Mouse (Mus musculus): ENCODE data around the gene Cdh8. TPM values are rescaled to one million over a fixed set of nuclear protein-coding genes. Genes with fewer than 3 reads are reported as not detected.

The Cdh8 gene
- total RNA-seq (2014; rRNA removed) (not detected in 2 replicates), polyA plus RNA-seq (2012; rRNA removed) (not detected in 2 replicates)

- TF ChIP-seq CTCF (IDR thresholded peaks at IDR 0.05; ENCODE audit: low read depth, low read length): no peak
- no peak for TF ChIP-seq POLR2A (IDR thresholded peaks at IDR 0.05; ENCODE audit: extremely low read depth, insufficient read depth, low read length)
Measured at GRCm38 (mm10) chr8:99415966-99416781, at the start of gene Cdh8. Gene Cdh8, minus strand, starts transcription at chr8:99416471.

GRCm38 (mm10) chr8:99446506-99446905 is 30.2 kb upstream of the Cdh8 start:
- Histone ChIP-seq H3K9ac (ENCODE audit: low read depth, low read length) (no peak overlapping the region), H3K79me2 (ENCODE audit: control insufficient read depth, insufficient read depth, low read length) (no peaks in the 10 kb centered on the region), H3K27ac (replicated peaks; ENCODE audit: insufficient read depth, low read depth, low read length) (no peak overlapping the region), H3K27me3 (ENCODE audit: control insufficient read depth, insufficient read depth, low read length) (no peaks in the 10 kb centered on the region), H3K36me3 (ENCODE audit: control insufficient read depth, insufficient read depth, low read length) (no peaks in the 10 kb centered on the region), H3K4me3 (ENCODE audit: insufficient read depth, low read depth, low read length) (no peak overlapping the region), H3K4me1 (ENCODE audit: control insufficient read depth, insufficient read depth, low read length) (no peaks in the 10 kb centered on the region)
- 78% methylated on average over 1 of the region's 1 CpGs for WGBS
- no peak for DNase-seq (ENCODE audit: extremely low read depth, low read depth, low spot score)
- TF ChIP-seq CTCF (IDR thresholded peaks at IDR 0.05; ENCODE audit: low read depth, low read length) (no peak), POLR2A (IDR thresholded peaks at IDR 0.05; ENCODE audit: extremely low read depth, insufficient read depth, low read length) (no peak)

More at GRCm38 (mm10) chr8:99415966-99416781, at the start of gene Cdh8:
- Histone ChIP-seq H3K27me3 (ENCODE audit: control insufficient read depth, insufficient read depth, low read length) (peaks cover 5% of the 10 kb centered on the region; the same call in 1 of the 2 replicates), H3K4me3 (ENCODE audit: insufficient read depth, low read depth, low read length) (no peak within 1 kb of the TSS), H3K27ac (replicated peaks; ENCODE audit: insufficient read depth, low read depth, low read length) (no peak within 1 kb of the TSS), H3K4me1 (ENCODE audit: control insufficient read depth, insufficient read depth, low read length) (no peaks in the 10 kb centered on the region), H3K36me3 (ENCODE audit: control insufficient read depth, insufficient read depth, low read length) (no peaks in the 10 kb centered on the region), H3K9ac (ENCODE audit: low read depth, low read length) (no peak within 1 kb of the TSS), H3K79me2 (ENCODE audit: control insufficient read depth, insufficient read depth, low read length) (no peaks in the 10 kb centered on the region)
- no peak for DNase-seq (ENCODE audit: extremely low read depth, low read depth, low spot score)
- 2% methylated on average over 58 of the region's 58 CpGs for WGBS

- Histone ChIP-seq H3K4me1 (ENCODE audit: control insufficient read depth, insufficient read depth, low read length) (no peaks in the 10 kb centered on the region), H3K79me2 (ENCODE audit: control insufficient read depth, insufficient read depth, low read length) (no peaks in the 10 kb centered on the region), H3K27ac (replicated peaks; ENCODE audit: insufficient read depth, low read depth, low read length) (no peak overlapping the region), H3K9ac (ENCODE audit: low read depth, low read length) (no peak overlapping the region), H3K36me3 (ENCODE audit: control insufficient read depth, insufficient read depth, low read length) (no peaks in the 10 kb centered on the region), H3K27me3 (ENCODE audit: control insufficient read depth, insufficient read depth, low read length) (no peaks in the 10 kb centered on the region), H3K4me3 (ENCODE audit: insufficient read depth, low read depth, low read length) (no peak overlapping the region)
- WGBS: 59% methylated on average over 4 of the region's 4 CpGs
- DNase-seq (ENCODE audit: extremely low read depth, low read depth, low spot score): no peak
- TF ChIP-seq CTCF (IDR thresholded peaks at IDR 0.05; ENCODE audit: low read depth, low read length) (no peak), POLR2A (IDR thresholded peaks at IDR 0.05; ENCODE audit: extremely low read depth, insufficient read depth, low read length) (no peak)
Measured at GRCm38 (mm10) chr8:99425901-99426300, 9.6 kb upstream of the Cdh8 start.

- no peak overlapping the region for H3K27ac ChIP-seq (replicated peaks; ENCODE audit: insufficient read depth, low read depth, low read length)
- H3K4me1 ChIP-seq (ENCODE audit: control insufficient read depth, insufficient read depth, low read length): no peaks in the 10 kb centered on the region
- no peak overlapping the region for H3K9ac ChIP-seq (ENCODE audit: low read depth, low read length)
- no peak overlapping the region for H3K4me3 ChIP-seq (ENCODE audit: insufficient read depth, low read depth, low read length)
- H3K36me3 ChIP-seq (ENCODE audit: control insufficient read depth, insufficient read depth, low read length): no peaks in the 10 kb centered on the region
- 33% methylated on average over 7 of the region's 7 CpGs for WGBS
- TF ChIP-seq CTCF (IDR thresholded peaks at IDR 0.05; ENCODE audit: low read depth, low read length): no peak
- TF ChIP-seq POLR2A (IDR thresholded peaks at IDR 0.05; ENCODE audit: extremely low read depth, insufficient read depth, low read length): no peak
- 0 out of 2 replicates have a peak, but pooled peaks cover under 1% of the 10 kb centered on the region for H3K27me3 ChIP-seq (ENCODE audit: control insufficient read depth, insufficient read depth, low read length)
- DNase-seq (ENCODE audit: extremely low read depth, low read depth, low spot score): no peak
- H3K79me2 ChIP-seq (ENCODE audit: control insufficient read depth, insufficient read depth, low read length): no peaks in the 10 kb centered on the region
Measured at GRCm38 (mm10) chr8:99421516-99421915, 5.2 kb upstream of the Cdh8 start.

- Histone ChIP-seq H3K27ac (replicated peaks; ENCODE audit: insufficient read depth, low read depth, low read length) (no peak overlapping the region), H3K4me1 (ENCODE audit: control insufficient read depth, insufficient read depth, low read length) (no peaks in the 10 kb centered on the region), H3K9ac (ENCODE audit: low read depth, low read length) (no peak overlapping the region), H3K27me3 (ENCODE audit: control insufficient read depth, insufficient read depth, low read length) (peaks cover 5% of the 10 kb centered on the region; the same call in 1 of the 2 replicates), H3K4me3 (ENCODE audit: insufficient read depth, low read depth, low read length) (no peak overlapping the region), H3K79me2 (ENCODE audit: control insufficient read depth, insufficient read depth, low read length) (no peaks in the 10 kb centered on the region), H3K36me3 (ENCODE audit: control insufficient read depth, insufficient read depth, low read length) (no peaks in the 10 kb centered on the region)
- TF ChIP-seq POLR2A (IDR thresholded peaks at IDR 0.05; ENCODE audit: extremely low read depth, insufficient read depth, low read length) (no peak), CTCF (IDR thresholded peaks at IDR 0.05; ENCODE audit: low read depth, low read length) (no peak)
- no peak for DNase-seq (ENCODE audit: extremely low read depth, low read depth, low spot score)
- WGBS: 83% methylated on average over 4 of the region's 4 CpGs
Measured at GRCm38 (mm10) chr8:99419726-99420125, 3.5 kb upstream of the Cdh8 start.

GRCm38 (mm10) chr8:99417456-99417855 is 1.2 kb upstream of the Cdh8 start:
- Histone ChIP-seq H3K9ac (ENCODE audit: low read depth, low read length) (no peak overlapping the region), H3K27me3 (ENCODE audit: control insufficient read depth, insufficient read depth, low read length) (peaks cover 5% of the 10 kb centered on the region; the same call in 1 of the 2 replicates), H3K4me1 (ENCODE audit: control insufficient read depth, insufficient read depth, low read length) (no peaks in the 10 kb centered on the region), H3K4me3 (ENCODE audit: insufficient read depth, low read depth, low read length) (no peak overlapping the region), H3K27ac (replicated peaks; ENCODE audit: insufficient read depth, low read depth, low read length) (no peak overlapping the region), H3K36me3 (ENCODE audit: control insufficient read depth, insufficient read depth, low read length) (no peaks in the 10 kb centered on the region), H3K79me2 (ENCODE audit: control insufficient read depth, insufficient read depth, low read length) (no peaks in the 10 kb centered on the region)
- WGBS: 42% methylated on average over 7 of the region's 7 CpGs
- TF ChIP-seq POLR2A (IDR thresholded peaks at IDR 0.05; ENCODE audit: extremely low read depth, insufficient read depth, low read length) (no peak), CTCF (IDR thresholded peaks at IDR 0.05; ENCODE audit: low read depth, low read length) (no peak)
- DNase-seq (ENCODE audit: extremely low read depth, low read depth, low spot score): no peak
